Mouse (Mus musculus) midbrain, embryonic 14.5 days (tissue): Measurements from ENCODE around the gene Hmx1. TPM values are rescaled to one million over a fixed set of nuclear protein-coding genes. Genes with fewer than 3 reads are reported as not detected.

Experiments
- ATAC-seq: fragments of 200-750 bp; cut with Nextera tagmentation; 2 replicates; pipeline ENCODE4 v1.8.0; 2017; ENCODE audit warnings: moderate number of reproducible peaks, moderate library complexity; ENCODE audit not compliant: low FRiP score, low TSS enrichment
- DNase-seq: peaks from one replicate; pipeline ENCODE4 v3.0.0-alpha.2; 2015
- H3K27ac ChIP-seq: fragments of 300-500 bp; sonication (generic); replicated peaks from 2 replicates; pipeline ENCODE4 v1.5.1; 2014; ENCODE audit warnings: mild to moderate bottlenecking, low read depth, low read length, moderate library complexity
- H3K27me3 ChIP-seq: fragments of 300-500 bp; sonication (generic); 2 replicates; pipeline ENCODE4 v1.6.1; 2014; ENCODE audit warnings: low read length, control low read depth, mixed read lengths; ENCODE audit not compliant: control insufficient read depth, insufficient read depth
- H3K36me3 ChIP-seq: fragments of 300-500 bp; sonication (generic); 2 replicates; pipeline ENCODE4 v1.6.1; 2014; ENCODE audit warnings: low read length, control low read depth; ENCODE audit not compliant: control insufficient read depth, insufficient read depth
- H3K4me1 ChIP-seq: fragments of 300-500 bp; sonication (generic); 2 replicates; pipeline ENCODE4 v1.6.1; 2014; ENCODE audit warnings: mild to moderate bottlenecking, antibody characterized with exemption, low read length, control low read depth; ENCODE audit not compliant: control insufficient read depth, insufficient read depth
- H3K4me2 ChIP-seq: fragments of 300-500 bp; sonication (generic); 2 replicates; pipeline ENCODE4 v1.6.1; 2014; ENCODE audit warnings: mild to moderate bottlenecking, low read length, moderate library complexity
- H3K4me3 ChIP-seq: fragments of 300-500 bp; sonication (generic); replicated peaks from 2 replicates; pipeline ENCODE4 v1.5.1; 2014; ENCODE audit warnings: low read depth, low read length
- H3K9ac ChIP-seq: fragments of 300-500 bp; sonication (generic); replicated peaks from 2 replicates; pipeline ENCODE4 v1.6.1; 2014; ENCODE audit warnings: mild to moderate bottlenecking, low read length, moderate library complexity
- H3K9me3 ChIP-seq: fragments of 300-500 bp; sonication (generic); 2 replicates; pipeline ENCODE4 v1.6.1; 2016; ENCODE audit warnings: low read length, control low read depth, mixed read lengths; ENCODE audit not compliant: control insufficient read depth
- WGBS: fragments of 180-500 bp; shearing (Covaris S2); extraction: QIAGEN DNeasy Blood & Tissue Kit; methylation state at CpG from one replicate; pipeline ENCODE4 v1.1.7; 2014; 5-methylcytosine and 5-hydroxymethylcytosine counted together
- polyA plus RNA-seq: library from polyadenylated mRNA; unstranded; fragments of >200 nt; fragmentation: Nextera tagmentation; extraction: Ambion mirVana; gene quantifications from 2 replicates; pipeline ENCODE4 v1.2.1, GENCODE M21; 2014

Gene Hmx1
- polyA plus RNA-seq, 1 experiment from 2014 or later = not detected

- no peak overlapping the region for H3K9ac ChIP-seq
- WGBS = under 1% methylated on average over 57 of the region's 57 CpGs
- no peak overlapping the region for H3K27ac ChIP-seq
- H3K27me3 ChIP-seq = peaks cover 96% of the 10 kb centered on the region
- no peaks in the 10 kb centered on the region for H3K36me3 ChIP-seq
- no peaks in the 10 kb centered on the region for H3K4me1 ChIP-seq
- no peak overlapping the region for H3K4me3 ChIP-seq
- ATAC-seq = no peak
- H3K4me2 ChIP-seq = no peak overlapping the region
- DNase-seq = peak; percentile 24
- no peaks in the 10 kb centered on the region for H3K9me3 ChIP-seq
These were observed 8.2 kb downstream of the Hmx1 start for GRCm38 (mm10) chr5:35396976-35397641.

DNA sequence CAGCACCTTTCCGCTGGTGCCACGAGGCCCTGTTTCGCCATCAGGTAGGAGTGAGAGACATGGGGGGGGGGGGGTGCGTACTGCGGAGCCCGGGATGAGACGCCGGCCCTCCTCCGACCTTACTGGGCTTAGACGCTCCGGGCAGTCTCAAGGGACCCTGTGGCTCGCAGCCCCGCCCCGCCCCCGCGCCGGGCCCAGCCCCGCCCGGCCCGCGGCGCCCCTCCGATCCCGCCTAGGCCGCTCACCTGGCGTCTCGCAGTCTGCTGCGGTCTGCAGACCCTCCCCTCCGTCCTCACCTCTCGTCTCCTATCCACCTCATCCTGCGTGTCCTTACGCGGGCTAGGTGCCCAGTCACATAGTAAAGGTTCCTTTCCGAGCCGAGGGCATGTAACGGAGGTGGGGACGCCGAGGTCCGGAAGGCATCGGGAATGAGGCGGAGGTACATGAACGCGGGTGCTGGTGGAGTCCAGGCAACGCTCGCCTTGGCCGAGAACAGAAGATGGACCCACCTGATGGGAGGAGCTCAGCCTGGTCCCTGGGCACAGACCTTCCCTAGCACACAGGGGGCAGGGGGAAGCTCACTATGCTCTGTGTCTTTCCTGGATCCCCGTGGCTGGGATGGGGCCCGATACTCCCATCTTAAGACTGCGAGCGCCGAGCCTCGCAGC, 8.9 kb downstream of the Hmx1 start:
- Histone ChIP-seq H3K9ac (no peak overlapping the region), H3K4me3 (no peak overlapping the region), H3K9me3 (no peaks in the 10 kb centered on the region), H3K36me3 (no peaks in the 10 kb centered on the region), H3K27me3 (peaks cover 96% of the 10 kb centered on the region), H3K4me2 (no peak overlapping the region), H3K27ac (no peak overlapping the region), H3K4me1 (no peaks in the 10 kb centered on the region)
- DNase-seq (no peak), ATAC-seq (no peak)
- WGBS = under 1% methylated on average over 40 of the region's 52 CpGs

DNA sequence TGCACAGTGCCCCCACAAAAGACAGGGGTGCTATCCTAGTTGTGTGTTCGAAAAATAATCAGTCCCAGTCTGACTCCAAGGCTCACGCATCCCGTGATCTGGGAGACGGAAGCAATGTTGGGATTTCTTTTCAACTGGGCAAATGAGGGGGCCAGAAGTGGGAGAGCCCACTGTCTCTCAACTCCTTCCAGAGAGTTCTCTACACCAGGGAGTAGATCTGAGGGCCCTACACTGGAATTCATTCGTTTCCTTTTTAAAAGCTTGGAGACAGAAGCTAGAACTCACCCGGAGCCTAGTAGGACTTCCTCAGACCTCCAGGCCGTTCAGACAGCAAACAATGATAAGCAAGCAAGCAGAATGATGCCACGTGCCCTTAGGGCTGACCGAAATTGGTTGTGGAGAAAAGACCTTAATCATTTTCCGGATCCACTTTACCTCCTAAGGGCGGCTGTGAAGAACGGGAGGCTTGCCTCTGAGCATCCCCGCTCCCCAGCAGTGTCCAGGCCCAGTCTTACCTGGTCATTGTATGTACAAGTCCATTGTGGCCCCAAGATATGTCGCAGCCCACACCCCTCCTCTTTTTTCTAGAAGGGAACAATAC, 9.5 kb downstream of the Hmx1 start:
- Histone ChIP-seq H3K4me1 (no peaks in the 10 kb centered on the region), H3K9ac (no peak overlapping the region), H3K9me3 (no peaks in the 10 kb centered on the region), H3K27ac (no peak overlapping the region), H3K4me3 (no peak overlapping the region), H3K4me2 (no peak overlapping the region), H3K36me3 (no peaks in the 10 kb centered on the region), H3K27me3 (peaks cover 96% of the 10 kb centered on the region)
- no peak for ATAC-seq
- WGBS = under 1% methylated on average over 14 of the region's 14 CpGs
- DNase-seq = no peak

DNA sequence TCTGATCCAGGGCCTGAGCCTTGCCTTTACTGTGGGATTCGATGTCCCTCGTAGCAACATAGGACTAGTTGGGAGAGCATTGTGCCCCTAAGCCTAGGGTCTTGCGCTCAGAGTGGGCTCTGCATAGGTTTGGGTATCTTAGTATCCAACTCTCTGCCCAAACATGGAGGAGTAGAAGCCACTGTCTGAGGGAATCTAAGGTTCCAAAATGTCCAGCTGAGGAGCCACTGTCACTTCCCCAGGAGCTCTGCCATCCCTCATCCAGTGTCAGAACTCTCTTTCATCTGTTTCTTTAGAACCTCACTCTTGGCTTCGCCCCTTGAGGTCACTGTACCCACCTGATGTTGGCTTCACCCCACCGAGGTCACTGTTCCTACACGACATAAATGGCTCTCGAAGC, 10.2 kb downstream of the Hmx1 start:
- H3K27ac ChIP-seq = no peak overlapping the region
- peaks cover 94% of the 10 kb centered on the region for H3K27me3 ChIP-seq
- DNase-seq (no peak), ATAC-seq (no peak)
- no peaks in the 10 kb centered on the region for H3K9me3 ChIP-seq
- no peak overlapping the region for H3K4me2 ChIP-seq
- no peaks in the 10 kb centered on the region for H3K36me3 ChIP-seq
- no peaks in the 10 kb centered on the region for H3K4me1 ChIP-seq
- 5% methylated on average over 7 of the region's 7 CpGs for WGBS
- no peak overlapping the region for H3K4me3 ChIP-seq
- H3K9ac ChIP-seq = no peak overlapping the region

- WGBS = under 1% methylated on average over 48 of the region's 48 CpGs
- DNase-seq = peak; percentile 43
- no peak overlapping the region for H3K27ac ChIP-seq
These were observed 10.9 kb downstream of the Hmx1 start for GRCm38 (mm10) chr5:35399704-35400320.

DNA sequence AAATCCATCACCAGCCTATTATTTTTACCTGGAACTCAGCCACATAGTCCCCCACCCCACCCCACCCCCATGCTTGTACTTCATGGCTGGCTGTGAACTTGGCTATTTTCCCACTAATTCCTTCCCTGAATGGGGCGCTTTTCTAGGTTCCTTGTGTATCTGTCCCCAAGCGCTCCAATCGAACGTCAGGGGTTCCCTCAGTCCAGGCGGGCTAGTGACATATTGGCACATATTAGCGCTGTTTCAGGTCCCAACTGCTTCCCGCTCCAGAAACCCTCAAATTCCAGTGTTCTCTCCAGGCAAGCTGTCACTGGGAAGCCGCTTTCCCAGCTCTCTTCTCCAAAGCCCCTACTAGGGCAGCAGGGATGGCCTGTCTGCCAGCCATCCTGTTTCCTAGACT, 12.3 kb downstream of the Hmx1 start:
- H3K4me1 ChIP-seq = no peaks in the 10 kb centered on the region
- H3K36me3 ChIP-seq = no peaks in the 10 kb centered on the region
- no peak overlapping the region for H3K9ac ChIP-seq
- DNase-seq (no peak), ATAC-seq (no peak)
- no peak overlapping the region for H3K4me2 ChIP-seq
- peaks cover 77% of the 10 kb centered on the region for H3K27me3 ChIP-seq
- WGBS = 4% methylated on average over 8 of the region's 8 CpGs
- H3K4me3 ChIP-seq = no peak overlapping the region
- H3K9me3 ChIP-seq = no peaks in the 10 kb centered on the region
- no peak overlapping the region for H3K27ac ChIP-seq

More at GRCm38 (mm10) chr5:35399704-35400320, 10.9 kb downstream of the Hmx1 start:
- no peaks in the 10 kb centered on the region for H3K4me1 ChIP-seq
- H3K36me3 ChIP-seq = no peaks in the 10 kb centered on the region
- no peak for ATAC-seq
- no peak overlapping the region for H3K4me2 ChIP-seq
- no peak overlapping the region for H3K4me3 ChIP-seq
- H3K9me3 ChIP-seq = no peaks in the 10 kb centered on the region
- H3K9ac ChIP-seq = no peak overlapping the region
- H3K27me3 ChIP-seq = peaks cover 90% of the 10 kb centered on the region

DNA sequence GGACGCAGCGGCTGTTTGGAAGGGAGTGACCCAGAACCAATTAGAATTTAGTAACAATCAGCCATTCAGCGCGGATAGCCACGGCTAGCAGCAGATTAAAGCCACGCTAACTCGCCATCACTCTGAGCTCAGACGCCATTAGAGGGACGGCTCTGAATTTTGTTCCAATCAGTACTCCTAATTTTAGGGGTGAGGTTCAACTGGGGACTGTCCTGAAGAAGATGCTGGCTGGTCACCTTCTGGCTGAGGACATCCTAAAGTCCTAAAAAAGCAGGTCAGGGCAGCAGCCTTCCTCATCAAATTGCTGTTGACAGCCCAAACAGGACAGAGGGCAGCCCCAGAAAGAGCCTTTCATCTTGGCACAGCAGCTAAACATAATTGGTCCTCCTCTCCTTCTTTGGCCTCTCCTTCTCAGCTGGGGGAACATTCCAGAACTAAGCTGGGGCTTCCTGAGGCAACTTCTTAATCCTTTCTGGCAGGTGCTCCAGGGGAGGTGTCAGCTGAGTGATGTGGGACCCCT, 18.6 kb downstream of the Hmx1 start:
- Histone ChIP-seq H3K9me3 (no peaks in the 10 kb centered on the region), H3K4me3 (no peak overlapping the region), H3K4me2 (no peak overlapping the region), H3K4me1 (no peaks in the 10 kb centered on the region), H3K36me3 (no peaks in the 10 kb centered on the region), H3K27me3 (peaks cover 18% of the 10 kb centered on the region), H3K27ac (no peak overlapping the region), H3K9ac (no peak overlapping the region)
- ATAC-seq (no peak), DNase-seq (no peak)
- WGBS = 51% methylated on average over 9 of the region's 9 CpGs

DNA sequence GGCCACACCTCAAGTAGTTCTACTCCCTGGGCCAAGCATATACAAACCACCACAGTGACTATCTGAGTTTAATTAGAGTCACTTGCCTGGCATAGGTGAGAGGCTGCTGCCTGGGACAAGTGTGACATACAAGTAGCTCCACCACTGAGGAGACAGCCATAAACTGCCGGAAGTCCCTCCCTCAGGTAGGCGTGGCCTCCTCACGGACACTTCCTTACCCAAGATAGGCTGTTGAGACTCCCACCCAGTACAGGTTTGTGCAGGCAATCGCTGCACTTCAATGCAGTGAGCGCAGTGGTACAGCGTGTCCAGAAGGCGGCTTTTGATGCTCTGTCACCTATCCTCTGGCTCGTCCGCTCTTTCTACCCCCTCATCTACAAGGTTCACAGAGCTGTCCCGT, 22.1 kb downstream of the Hmx1 start:
- H3K27ac ChIP-seq = no peak overlapping the region
- H3K36me3 ChIP-seq = no peaks in the 10 kb centered on the region
- H3K9ac ChIP-seq = no peak overlapping the region
- no peak overlapping the region for H3K4me3 ChIP-seq
- 69% methylated on average over 10 of the region's 10 CpGs for WGBS
- no peak for ATAC-seq
- no peak for DNase-seq
- H3K4me2 ChIP-seq = no peak overlapping the region
- peaks cover 5% of the 10 kb centered on the region; the same call in 1 of the 2 replicates for H3K27me3 ChIP-seq
- no peaks in the 10 kb centered on the region for H3K9me3 ChIP-seq
- 0 out of 2 replicates have a peak, but pooled peaks cover 5% of the 10 kb centered on the region for H3K4me1 ChIP-seq
